ENCODE assay signal across 22 mouse cellular contexts in the genomic region with DNA sequence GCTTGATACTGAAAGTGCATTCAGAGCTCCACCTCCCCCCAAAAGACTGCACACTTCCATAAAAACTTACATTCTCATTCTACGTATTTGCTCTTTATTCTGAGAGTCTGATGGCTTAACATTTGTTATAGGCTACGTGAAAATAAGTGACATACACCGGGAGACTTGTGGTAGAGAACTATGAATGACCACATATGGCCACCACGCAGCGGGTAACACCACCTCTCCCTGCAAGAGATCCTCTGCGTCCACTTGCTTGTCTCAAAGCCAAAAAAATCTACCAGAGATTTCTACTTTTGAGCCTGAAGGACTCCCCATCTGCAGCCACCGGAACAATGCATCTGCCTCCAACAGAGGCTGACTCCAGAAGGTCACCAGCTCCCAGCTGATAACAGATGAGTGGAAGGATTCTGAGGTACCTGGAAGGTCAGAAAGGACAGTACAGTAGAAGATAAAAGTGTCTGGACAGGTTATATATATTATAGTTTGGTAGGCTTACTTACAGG.
"Had no signal": no experiment of that assay in that cellular context is flagged by ENCODE, and none has a peak within 500 bp of the region (broad histone marks: within the 10 kb centered on the region; RNA-seq: fewer than 3 reads in every experiment).

No protein-coding gene starts in this region.

- H3K27me3 ChIP-seq: hindbrain, embryonic 12.5 days had no signal

- DNase-seq: gastrocnemius, postnatal 14 days; gastrocnemius, postnatal 36 days; heart, adult 11 months; heart, adult 2 months; heart, postnatal 10 days; kidney, adult 18-20 months; kidney, adult 8-10 months; kidney, postnatal 10 days; kidney, postnatal 25 days; kidney, postnatal 4 days; liver had no signal

- H3K4me3 ChIP-seq: heart, adult 2 months; hindbrain, embryonic 10.5 days; hindbrain, embryonic 12.5 days; layer of hippocampus, adult 2 months; left cerebral cortex, adult 2 months; limb, embryonic 10.5 days; limb, embryonic 12.5 days had no signal

- H3K4me2 ChIP-seq: heart, embryonic 11.5 days; hindbrain, embryonic 12.5 days; hindbrain, embryonic 14.5 days; limb, embryonic 12.5 days had no signal

- H3K36me3 ChIP-seq: hindbrain, embryonic 10.5 days; hindbrain, embryonic 12.5 days; limb, embryonic 10.5 days; limb, embryonic 12.5 days had no signal

- H3K9ac ChIP-seq: forebrain, postnatal 0 days; hindbrain, embryonic 12.5 days; hindbrain, embryonic 14.5 days; limb, embryonic 12.5 days had no signal

- H3K27ac ChIP-seq: heart, adult 2 months; hindbrain, embryonic 10.5 days; hindbrain, embryonic 12.5 days; hindbrain, embryonic 14.5 days; layer of hippocampus, adult 2 months; left cerebral cortex, adult 2 months; limb, embryonic 10.5 days; limb, embryonic 12.5 days had no signal

- H3K9me3 ChIP-seq: hindbrain, embryonic 10.5 days; hindbrain, embryonic 12.5 days; limb, embryonic 10.5 days; limb, embryonic 12.5 days had no signal

- ATAC-seq: hindbrain, embryonic 16.5 days; intestine, embryonic 16.5 days had no signal
